Mouse (Mus musculus) hindbrain, embryonic 10.5 days (tissue): ENCODE measurements at regions not wholly inside any gene's neighbourhood (a gene's known extent, or its start where the extent isn't known, plus 50 kb on each side); places are given as distances from the start of the nearest gene placed in this dataset.

Experiments used
- DNase-seq: peaks from one replicate; pipeline ENCODE4 v3.0.0-alpha.2; 2017; ENCODE audit warnings: low spot score
- H3K27ac ChIP-seq: fragments of 300-500 bp; sonication (generic); 2 replicates; pipeline ENCODE4 v1.5.1; 2016; ENCODE audit warnings: mild to moderate bottlenecking, moderate library complexity
- H3K27me3 ChIP-seq: fragments of 300-500 bp; sonication (generic); 2 replicates; pipeline ENCODE4 v1.6.1; 2016; ENCODE audit warnings: mild to moderate bottlenecking; ENCODE audit not compliant: poor library complexity, insufficient read depth, severe bottlenecking
- H3K36me3 ChIP-seq: fragments of 300-500 bp; sonication (generic); 2 replicates; pipeline ENCODE4 v1.6.1; 2016; ENCODE audit warnings: mild to moderate bottlenecking, moderate library complexity
- H3K4me1 ChIP-seq: fragments of 300-500 bp; sonication (generic); replicated peaks from 2 replicates; pipeline ENCODE4 v1.6.1; 2016; ENCODE audit warnings: mild to moderate bottlenecking
- H3K4me3 ChIP-seq: fragments of 300-500 bp; sonication (generic); 2 replicates; pipeline ENCODE4 v1.5.1; 2016; ENCODE audit warnings: mild to moderate bottlenecking, moderate library complexity
- H3K9me3 ChIP-seq: fragments of 300-500 bp; sonication (generic); 2 replicates; pipeline ENCODE4 v1.6.1; 2016; ENCODE audit warnings: mild to moderate bottlenecking, moderate library complexity
- WGBS: fragments of 180-500 bp; shearing (Covaris S2); methylation state at CpG from one replicate; pipeline ENCODE4 v1.1.7; 2016; 5-methylcytosine and 5-hydroxymethylcytosine counted together

- H3K36me3 ChIP-seq, result no peaks in the 10 kb centered on the region
- no peak overlapping the region for H3K4me3 ChIP-seq
- no peak for DNase-seq
- H3K27me3 ChIP-seq, result no peaks in the 10 kb centered on the region
- 81% methylated on average over 6 of the region's 6 CpGs for WGBS
- no peaks in the 10 kb centered on the region for H3K9me3 ChIP-seq
- H3K4me1 ChIP-seq, result 0 out of 2 replicates have a peak, but pooled peaks cover 4% of the 10 kb centered on the region
- no peak overlapping the region for H3K27ac ChIP-seq
Measured at GRCm38 (mm10) chr4:105992581-105993127, 203.0 kb downstream of the Gm12728 start.

DNA sequence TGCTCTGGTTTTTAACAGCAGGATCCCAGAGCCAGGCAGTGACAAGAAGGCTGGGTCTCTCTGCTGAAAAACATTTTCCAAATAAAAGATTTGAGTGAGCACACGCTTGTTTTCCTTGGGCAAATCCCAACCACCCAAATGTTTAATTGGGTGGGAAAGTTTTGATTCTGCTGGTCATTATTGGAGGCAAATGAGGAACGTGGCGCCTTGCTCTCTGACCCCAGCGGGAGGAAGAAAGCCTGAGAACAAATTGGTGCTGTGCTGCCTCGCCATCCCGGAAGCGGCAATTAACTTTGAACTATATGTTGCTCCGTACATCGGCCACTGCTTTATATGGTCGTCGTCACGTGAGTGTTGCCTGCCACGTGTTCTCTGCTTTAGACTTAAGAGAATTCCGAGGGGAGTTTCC is 204.7 kb downstream of the Gm12728 start:
- no peaks in the 10 kb centered on the region for H3K36me3 ChIP-seq
- DNase-seq, result peak; percentile 9
- 85% methylated on average over 14 of the region's 14 CpGs for WGBS
- no peaks in the 10 kb centered on the region for H3K4me1 ChIP-seq
- no peak overlapping the region for H3K27ac ChIP-seq
- H3K9me3 ChIP-seq, result no peaks in the 10 kb centered on the region
- no peak overlapping the region for H3K4me3 ChIP-seq
- H3K27me3 ChIP-seq, result no peaks in the 10 kb centered on the region

DNA sequence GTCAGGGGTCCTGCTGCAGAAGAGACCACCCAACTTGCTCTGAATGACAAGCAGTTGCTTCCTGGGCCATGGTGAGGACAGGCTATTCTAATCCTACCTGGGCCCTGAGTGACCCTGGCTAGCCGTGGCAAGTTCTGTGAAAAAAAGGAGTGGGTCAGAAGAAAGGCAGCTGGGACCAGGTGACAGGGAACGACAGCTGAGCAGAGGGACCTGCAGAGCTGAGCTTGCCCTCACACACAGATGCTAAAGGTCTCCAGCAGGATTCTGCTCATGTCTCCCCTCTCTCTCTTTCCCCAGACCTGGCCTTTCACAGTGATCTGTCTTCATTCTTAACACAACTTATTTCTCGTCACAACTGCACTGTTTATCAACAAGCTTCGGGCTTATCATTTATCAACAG is 206.4 kb downstream of the Gm12728 start:
- DNase-seq, result no peak
- 81% methylated on average over 4 of the region's 4 CpGs for WGBS
- no peak overlapping the region for H3K4me3 ChIP-seq

DNA sequence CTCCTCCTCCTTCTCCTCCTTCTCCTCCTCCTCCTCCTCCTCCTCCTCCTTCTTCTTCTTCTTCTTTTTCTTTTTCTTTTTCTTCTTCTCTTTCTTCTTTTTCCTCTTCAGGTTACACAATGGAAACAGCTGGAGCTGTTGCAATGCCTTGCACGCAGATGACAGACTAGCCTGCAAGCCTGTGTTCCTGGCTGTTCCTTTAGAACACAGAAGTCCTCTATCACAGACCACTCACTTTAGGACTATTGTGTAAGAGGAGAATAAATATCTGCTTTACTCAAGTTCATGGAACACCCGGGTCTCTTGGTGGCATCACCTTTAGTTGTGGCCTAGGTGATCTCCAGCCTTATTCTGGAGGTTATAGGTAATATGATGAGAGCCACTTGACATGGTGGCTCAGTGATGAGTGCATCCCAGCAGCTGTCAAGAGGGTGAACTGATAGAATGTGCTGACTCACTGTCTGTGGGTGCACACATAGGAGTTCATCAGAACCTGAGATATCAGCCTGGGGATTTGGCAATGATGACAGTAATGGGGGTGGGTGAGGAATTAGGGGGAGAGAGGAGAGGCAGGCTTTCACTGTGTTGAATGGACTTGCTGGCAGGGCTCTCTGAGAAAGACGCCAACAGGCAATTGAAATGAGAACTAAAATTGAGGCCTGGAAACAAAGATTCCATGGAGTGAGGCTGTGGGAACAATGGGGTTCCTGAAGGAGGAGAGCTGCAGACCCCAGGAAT is 207.4 kb downstream of the Gm12728 start:
- whole genome bisulfite sequencing, result 69% methylated on average over 3 of the region's 3 CpGs
- Histone ChIP-seq H3K9me3 (no peaks in the 10 kb centered on the region), H3K27ac (no peak overlapping the region), H3K27me3 (no peaks in the 10 kb centered on the region), H3K4me1 (no peaks in the 10 kb centered on the region), H3K36me3 (no peaks in the 10 kb centered on the region), H3K4me3 (no peak overlapping the region)
- no peak for DNase-seq

More for the DNA sequence above, 206.4 kb downstream of the Gm12728 start:
- Histone ChIP-seq H3K27ac (no peak overlapping the region), H3K27me3 (no peaks in the 10 kb centered on the region), H3K36me3 (no peaks in the 10 kb centered on the region), H3K4me1 (no peaks in the 10 kb centered on the region), H3K9me3 (no peaks in the 10 kb centered on the region)

DNA sequence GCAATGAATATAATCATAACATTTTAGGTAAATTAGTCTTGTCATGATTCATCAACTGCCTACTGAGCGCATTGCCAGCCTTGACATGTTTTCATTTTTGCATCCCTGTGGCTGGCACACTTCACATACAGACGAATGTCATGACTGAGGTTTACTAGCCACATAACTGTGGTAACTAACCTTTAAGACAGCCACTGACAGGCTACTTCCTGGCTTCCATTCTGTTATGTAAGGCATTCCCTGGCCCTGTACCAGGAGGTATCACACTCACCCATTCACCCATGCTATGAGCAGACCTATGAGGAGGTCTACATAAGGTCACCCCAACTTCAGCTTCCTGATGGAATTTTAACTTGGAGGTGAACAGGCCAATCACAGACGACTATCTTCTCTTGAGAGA is 212.8 kb downstream of the Gm12728 start:
- Histone ChIP-seq H3K4me1 (no peaks in the 10 kb centered on the region), H3K4me3 (no peak overlapping the region), H3K9me3 (no peaks in the 10 kb centered on the region), H3K27me3 (no peaks in the 10 kb centered on the region), H3K36me3 (no peaks in the 10 kb centered on the region), H3K27ac (no peak overlapping the region)
- 83% methylated on average over 3 of the region's 3 CpGs for WGBS
- no peak for DNase-seq

DNA sequence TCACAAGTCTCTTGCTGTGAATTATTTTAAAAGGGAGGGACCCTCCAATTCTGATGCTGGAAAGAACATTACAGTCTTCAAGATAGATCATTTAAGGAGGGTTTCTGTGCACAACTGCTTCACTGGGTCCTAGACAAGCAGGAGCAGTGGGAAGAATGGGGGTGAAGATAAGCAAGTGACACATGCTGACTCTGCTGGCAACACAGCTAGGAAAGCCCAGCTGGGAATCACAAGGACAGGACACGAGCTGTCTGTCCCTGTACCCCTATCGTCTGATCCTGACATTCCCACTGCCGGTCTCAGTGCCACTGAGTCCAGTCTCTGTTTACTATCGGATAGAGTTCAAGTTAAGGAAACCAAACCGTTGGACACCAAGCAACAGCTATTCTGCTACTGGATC is 216.3 kb downstream of the Gm12728 start:
- no peaks in the 10 kb centered on the region for H3K4me1 ChIP-seq
- 87% methylated on average over 5 of the region's 5 CpGs for WGBS
- no peaks in the 10 kb centered on the region for H3K27me3 ChIP-seq
- H3K9me3 ChIP-seq, result no peaks in the 10 kb centered on the region
- H3K4me3 ChIP-seq, result no peak overlapping the region
- no peak overlapping the region for H3K27ac ChIP-seq
- DNase-seq, result no peak
- no peaks in the 10 kb centered on the region for H3K36me3 ChIP-seq

GRCm38 (mm10) chr4:106007334-106008190 is 217.9 kb downstream of the Gm12728 start:
- no peaks in the 10 kb centered on the region for H3K27me3 ChIP-seq
- H3K4me3 ChIP-seq, result no peak overlapping the region
- H3K36me3 ChIP-seq, result no peaks in the 10 kb centered on the region
- no peaks in the 10 kb centered on the region for H3K9me3 ChIP-seq
- DNase-seq, result no peak
- H3K4me1 ChIP-seq, result no peaks in the 10 kb centered on the region
- H3K27ac ChIP-seq, result no peak overlapping the region
- WGBS, result 77% methylated on average over 8 of the region's 8 CpGs

- Histone ChIP-seq H3K4me1 (peaks cover 16% of the 10 kb centered on the region; the same call in 1 of the 2 replicates), H3K27me3 (no peaks in the 10 kb centered on the region), H3K36me3 (no peaks in the 10 kb centered on the region), H3K9me3 (no peaks in the 10 kb centered on the region), H3K27ac (no peak overlapping the region), H3K4me3 (no peak overlapping the region)
- WGBS, result 86% methylated on average over 6 of the region's 6 CpGs
- DNase-seq, result no peak
Measured at GRCm38 (mm10) chr4:106017065-106017646, 227.5 kb downstream of the Gm12728 start.

DNA sequence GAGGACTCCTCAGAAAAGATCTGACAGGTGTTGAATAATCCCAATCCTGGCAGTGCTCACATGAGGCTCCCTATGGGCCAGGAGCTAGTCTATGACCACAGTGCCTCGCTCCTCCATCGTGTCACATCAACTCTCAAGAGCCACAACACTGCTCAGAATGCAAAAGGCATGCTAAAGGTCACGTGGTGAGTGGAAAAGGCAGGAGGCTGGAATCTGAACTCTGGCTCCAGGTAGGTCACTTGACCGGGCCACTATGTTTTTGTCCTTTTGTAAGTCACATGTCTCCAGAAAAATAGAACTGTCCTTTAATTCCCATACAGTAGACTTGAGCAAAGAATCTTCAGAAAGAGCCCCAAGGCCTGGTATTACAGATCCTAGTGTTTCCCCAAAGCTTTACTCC is 229.3 kb downstream of the Gm12728 start:
- DNase-seq, result no peak
- no peak overlapping the region for H3K4me3 ChIP-seq
- peaks cover 23% of the 10 kb centered on the region; the same call in 1 of the 2 replicates for H3K4me1 ChIP-seq
- WGBS, result 75% methylated on average over 4 of the region's 4 CpGs
- H3K9me3 ChIP-seq, result no peaks in the 10 kb centered on the region
- no peaks in the 10 kb centered on the region for H3K27me3 ChIP-seq
- no peaks in the 10 kb centered on the region for H3K36me3 ChIP-seq
- no peak overlapping the region for H3K27ac ChIP-seq

DNA sequence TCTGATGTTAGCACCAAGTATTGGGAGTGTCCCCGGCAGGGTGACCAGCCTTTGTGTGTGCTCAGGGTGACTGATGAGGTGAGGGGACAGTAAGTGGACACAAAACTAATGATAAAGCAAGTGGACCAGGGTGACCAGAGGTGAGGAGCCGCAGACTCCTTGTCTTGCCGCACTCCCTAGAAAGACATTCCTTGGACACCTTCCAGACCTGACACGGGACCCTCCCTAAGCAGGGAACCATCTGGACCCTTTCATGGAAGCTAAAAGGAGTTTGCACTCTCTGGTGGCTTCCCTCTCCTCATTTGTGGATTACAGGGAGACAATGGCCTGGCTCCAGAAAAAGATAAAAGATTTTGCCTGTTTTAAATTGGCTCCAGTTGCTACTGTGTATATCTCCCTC is 230.7 kb downstream of the Gm12728 start:
- no peak overlapping the region for H3K4me3 ChIP-seq
- no peak for DNase-seq
- H3K27me3 ChIP-seq, result no peaks in the 10 kb centered on the region
- peaks cover 23% of the 10 kb centered on the region; the same call in 1 of the 2 replicates for H3K4me1 ChIP-seq
- 84% methylated on average over 4 of the region's 4 CpGs for WGBS
- H3K27ac ChIP-seq, result peak overlapping the region; percentile 12; the same call in 1 of the 2 replicates
- H3K9me3 ChIP-seq, result no peaks in the 10 kb centered on the region
- H3K36me3 ChIP-seq, result no peaks in the 10 kb centered on the region

DNA sequence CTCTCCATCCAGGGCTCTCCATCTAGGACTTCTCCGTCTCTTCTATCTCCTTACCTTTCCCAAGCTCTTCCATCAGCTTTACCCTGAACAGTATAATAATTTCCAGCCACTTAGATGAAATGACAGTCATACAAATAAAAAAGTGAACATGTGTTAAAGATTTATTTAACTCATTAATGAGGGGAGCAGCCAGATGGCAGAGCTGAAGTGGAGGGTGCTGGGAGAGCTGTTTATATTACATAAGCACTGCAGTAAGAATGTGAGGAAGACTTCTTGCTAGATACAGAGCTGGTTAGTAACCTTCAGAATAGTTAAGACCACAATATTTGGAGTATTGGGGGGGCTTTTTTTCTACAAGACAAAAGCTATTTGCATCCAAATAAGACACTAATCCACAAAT is 234.9 kb downstream of the Gm12728 start:
- no peak for DNase-seq
- Histone ChIP-seq H3K36me3 (no peaks in the 10 kb centered on the region), H3K4me1 (peaks cover 22% of the 10 kb centered on the region; the same call in 1 of the 2 replicates), H3K27me3 (no peaks in the 10 kb centered on the region), H3K27ac (no peak overlapping the region), H3K9me3 (no peaks in the 10 kb centered on the region), H3K4me3 (no peak overlapping the region)
- 98% methylated on average over 1 of the region's 1 CpGs for WGBS

DNA sequence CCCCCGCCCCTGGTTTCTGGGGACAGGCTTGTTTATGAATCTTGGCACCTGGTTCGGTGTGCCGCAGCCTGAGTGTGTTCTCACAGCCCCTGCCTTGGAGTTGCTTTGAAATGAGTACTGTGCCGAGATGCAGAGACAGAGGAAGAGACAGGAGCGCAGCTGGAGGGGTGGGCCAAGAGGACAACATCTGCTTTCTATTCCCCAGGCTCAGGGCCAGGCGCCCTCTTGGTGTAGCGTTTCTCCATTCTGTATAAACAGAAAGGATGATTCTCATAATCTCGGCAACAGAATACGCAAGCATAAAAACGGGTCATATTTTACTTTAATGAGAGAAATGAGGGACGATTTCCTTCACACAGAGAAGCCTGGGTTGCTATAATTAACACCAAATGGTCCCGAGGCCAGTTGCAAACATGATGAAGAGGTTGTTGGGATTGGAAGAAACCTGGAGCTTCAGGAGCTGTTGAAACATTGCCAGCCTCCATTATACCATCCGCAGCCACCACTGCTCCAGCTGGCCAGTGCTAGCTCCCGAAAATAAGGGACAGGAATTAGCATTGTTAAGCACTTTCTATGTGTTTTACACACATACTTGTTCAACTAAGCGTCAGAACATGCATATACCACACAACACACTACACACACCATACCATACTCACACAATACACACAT is 236.4 kb downstream of the Gm12728 start:
- 67% methylated on average over 15 of the region's 15 CpGs for WGBS
- DNase-seq, result peak; percentile 36
- Histone ChIP-seq H3K36me3 (no peaks in the 10 kb centered on the region), H3K27ac (no peak overlapping the region), H3K4me1 (peaks cover 11% of the 10 kb centered on the region; the same call in 1 of the 2 replicates), H3K27me3 (no peaks in the 10 kb centered on the region), H3K9me3 (no peaks in the 10 kb centered on the region), H3K4me3 (no peak overlapping the region)
